Mouse (Mus musculus) heart, adult 2 months (tissue): ENCODE data around the gene Dpf2.

Source experiments
- CTCF ChIP-seq: fragments of 200-600 bp; IDR thresholded peaks from 2 replicates; pipeline ENCODE4 v1.8.1; 2022; ENCODE audit warnings: antibody characterized with exemption, mild to moderate bottlenecking, moderate library complexity
- EP300 ChIP-seq: fragments of 200-500 bp; IDR thresholded peaks from 2 replicates; pipeline ENCODE4 v1.6.1; 2011; ENCODE audit warnings: low read depth, low read length, control low read depth; ENCODE audit not compliant: insufficient read depth
- POLR2A ChIP-seq: fragments of 200-500 bp; IDR thresholded peaks from 2 replicates; pipeline ENCODE4 v1.6.1; 2011; ENCODE audit warnings: mild to moderate bottlenecking, low read depth, low read length, control low read depth; ENCODE audit not compliant: insufficient read depth

GRCm38 (mm10) chr19:5863776-5864175, 49.0 kb downstream of the Dpf2 start:
- no peak for TF ChIP-seq EP300
- no peak for TF ChIP-seq CTCF
- no peak for TF ChIP-seq POLR2A
